Mouse (Mus musculus): ENCODE measurements around the gene Pycr1.

Gene Pycr1

DNA sequence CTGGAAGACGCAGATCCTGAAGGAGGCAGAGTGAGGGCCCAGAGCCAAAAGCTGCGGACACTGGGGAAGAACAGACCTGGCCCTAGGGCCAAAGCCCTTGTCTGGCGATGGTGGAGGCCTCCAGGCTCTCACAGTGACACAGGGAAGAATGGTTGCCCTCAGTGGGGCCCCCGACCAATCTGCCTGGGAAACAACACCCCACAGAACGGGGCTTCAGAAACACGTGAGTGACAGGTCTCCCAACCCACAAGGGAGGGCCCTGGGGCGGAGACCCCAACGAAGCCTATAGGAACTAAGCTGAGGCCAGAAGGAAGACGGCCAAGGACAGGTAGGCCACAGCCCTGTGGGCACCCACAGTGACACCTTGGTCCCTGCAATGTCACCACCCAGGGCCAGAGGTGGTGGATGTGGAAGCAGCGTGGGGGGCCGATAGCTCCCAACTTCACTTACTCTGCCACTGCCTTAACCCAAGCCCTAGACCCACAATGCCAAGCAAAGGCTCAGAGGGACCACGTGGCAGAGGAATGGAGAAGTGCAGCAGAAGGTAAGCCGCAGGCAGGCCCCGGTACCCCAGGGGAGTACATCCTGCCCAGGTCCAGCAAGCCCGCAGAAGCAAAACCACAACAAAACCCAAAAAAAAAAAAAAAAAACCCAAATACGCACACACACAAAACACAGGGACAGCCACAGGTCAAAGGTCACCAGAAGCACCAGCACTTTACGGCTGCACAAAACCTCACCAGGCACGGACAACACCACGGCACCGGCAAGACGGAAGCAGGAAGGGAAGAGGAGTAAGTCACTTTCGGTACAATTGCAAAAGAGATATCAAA, 15.9 kb downstream of the Pycr1 start:
- DNase-seq (ENCODE audit: low spot score) = peak; percentile 38

DNA sequence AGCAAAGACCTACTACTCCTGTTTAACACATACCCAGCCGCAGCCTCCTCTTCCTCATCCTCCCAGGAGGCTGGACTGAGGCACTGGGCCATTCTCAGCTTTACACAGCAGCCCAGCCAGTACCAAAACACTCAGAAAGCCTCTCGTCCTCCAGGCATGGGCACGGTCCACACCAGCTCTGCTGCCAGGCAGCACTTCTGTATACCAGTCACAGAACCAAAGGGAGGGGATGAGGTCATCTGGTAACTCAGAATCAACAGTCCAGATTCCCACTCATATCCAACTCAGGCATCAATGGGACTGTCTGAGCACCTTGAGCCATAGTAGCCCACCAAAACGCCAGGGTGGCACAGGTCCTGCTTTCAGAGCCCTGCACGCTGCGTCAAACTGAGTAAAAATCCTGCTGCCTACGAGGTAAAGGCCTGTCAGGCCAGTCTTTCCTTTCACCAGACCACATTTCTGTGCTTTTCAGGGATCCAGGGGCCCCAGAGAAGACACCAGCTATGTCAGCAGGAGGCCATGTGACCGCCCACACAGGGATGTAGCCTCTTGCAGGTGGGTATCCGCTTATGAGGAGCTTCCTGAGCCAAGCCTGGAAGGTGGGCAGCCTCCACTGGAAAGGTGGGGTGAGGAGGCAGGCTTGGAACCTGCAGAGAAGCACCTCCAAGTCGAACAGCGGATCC, 16.6 kb downstream of the Pycr1 start:
- peak; percentile 39 for DNase-seq (ENCODE audit: low spot score)

DNA sequence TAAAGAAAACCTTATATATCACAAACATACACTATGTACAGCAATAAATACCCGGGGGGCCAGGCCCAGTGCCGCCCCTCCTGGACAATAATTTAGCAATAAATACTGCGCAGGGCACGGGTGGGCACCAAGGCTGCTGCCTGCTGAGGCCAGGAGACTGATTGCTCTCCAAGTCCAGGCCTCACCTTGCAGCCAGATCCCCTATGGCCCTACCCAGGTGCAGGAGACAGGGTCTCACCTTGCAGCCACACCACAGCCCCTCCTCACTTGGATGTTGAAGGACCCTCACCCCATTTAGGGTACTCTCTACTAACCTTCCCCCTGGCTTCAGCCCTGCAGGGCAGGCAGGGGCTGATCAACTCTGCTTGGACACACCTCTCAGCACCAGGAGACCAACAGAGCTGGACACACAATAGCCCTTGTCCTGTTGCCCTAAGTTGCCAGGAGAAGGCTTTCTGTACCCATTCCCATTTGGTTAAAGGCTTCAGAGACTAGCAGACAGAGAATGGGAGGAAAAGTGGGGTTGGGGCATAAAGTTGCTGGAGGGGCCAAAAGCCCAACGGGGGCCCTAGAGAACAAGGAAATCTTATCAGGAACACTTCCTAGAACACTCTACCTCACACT, 18.3 kb downstream of the Pycr1 start, which contains the start of gene Sirt7:
Gene Sirt7 (minus strand): TSS at position 89 of the 624 bp plus-strand sequence.
- no peak for DNase-seq (ENCODE audit: low spot score)

DNA sequence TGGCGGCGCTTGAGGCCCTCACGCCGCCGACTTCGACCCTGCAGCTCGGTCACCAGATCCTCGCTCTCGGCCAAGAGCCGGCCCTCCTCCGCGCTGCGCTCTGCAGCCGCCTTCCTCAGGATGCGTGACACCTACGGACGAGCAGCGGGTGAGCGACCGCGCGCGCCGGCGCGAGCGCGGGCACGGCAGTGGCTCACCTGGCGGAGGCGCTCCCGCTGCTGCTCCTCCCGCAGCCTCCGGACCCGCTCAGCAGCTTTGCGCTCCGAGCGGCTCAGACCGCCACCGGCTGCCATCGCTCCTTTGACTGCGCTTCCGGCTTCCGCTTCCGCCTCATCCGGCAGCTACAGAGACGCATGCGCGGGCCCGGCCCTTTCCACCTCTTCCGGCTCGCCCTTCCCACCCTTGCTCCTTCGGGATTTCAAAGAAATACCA, 18.9 kb downstream of the Pycr1 start:
- peak; percentile 90 for DNase-seq (ENCODE audit: low spot score)

DNA sequence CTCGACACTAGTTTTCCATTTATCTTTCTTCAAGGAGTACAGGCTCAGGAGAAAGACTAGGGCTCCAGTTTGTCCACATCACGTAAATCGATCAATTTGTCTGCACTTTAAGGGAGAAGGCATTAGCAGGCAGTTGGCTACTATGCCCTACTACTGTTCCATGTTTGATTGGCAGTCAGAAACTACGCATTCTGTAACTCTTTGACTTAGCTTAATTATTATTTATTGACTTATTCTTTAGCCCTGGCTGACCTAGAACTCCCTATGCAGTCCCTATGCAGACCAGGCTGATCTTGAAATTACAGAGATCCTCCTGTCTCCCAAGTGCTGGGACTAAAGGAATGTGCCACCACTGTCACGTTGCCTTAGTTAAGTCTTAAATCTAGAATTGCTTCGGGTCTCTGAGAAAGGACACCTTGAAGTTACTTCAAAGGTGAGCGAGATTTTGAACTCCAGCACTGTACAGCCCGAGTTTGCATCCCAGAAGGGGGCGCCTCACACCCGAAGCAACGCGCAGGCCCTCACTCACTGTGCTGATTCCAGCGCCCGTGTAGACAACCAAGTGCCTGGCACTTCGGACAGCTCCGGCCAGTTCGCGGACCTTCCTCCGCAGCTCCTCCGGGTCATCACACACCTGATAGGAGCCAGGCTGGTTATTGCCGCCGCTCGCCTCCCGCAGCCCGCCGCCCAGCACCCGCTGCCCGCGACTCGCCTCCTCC, 19.4 kb downstream of the Pycr1 start:
- peak; percentile 84 for DNase-seq (ENCODE audit: low spot score)

DNA sequence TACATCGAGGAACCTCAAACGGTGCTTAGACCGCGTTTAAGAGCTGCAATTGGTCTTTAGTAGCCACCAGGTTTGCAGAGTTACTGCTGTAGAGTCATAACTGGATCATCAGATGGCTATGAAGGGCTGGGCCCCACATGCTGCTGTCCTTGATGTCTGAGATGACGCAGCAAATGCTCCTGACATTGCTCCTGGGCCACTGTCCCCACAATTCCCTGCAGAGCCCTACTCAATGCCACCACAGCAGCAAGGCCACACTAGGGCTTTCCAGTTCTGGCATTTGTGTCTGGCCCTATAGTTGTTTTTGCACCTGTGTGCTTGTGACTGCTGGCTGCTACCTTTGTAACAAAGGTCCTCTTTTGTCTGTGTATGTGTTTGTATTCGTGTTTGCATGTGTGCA, 20.8 kb downstream of the Pycr1 start:
- no peak for DNase-seq (ENCODE audit: low spot score)

DNA sequence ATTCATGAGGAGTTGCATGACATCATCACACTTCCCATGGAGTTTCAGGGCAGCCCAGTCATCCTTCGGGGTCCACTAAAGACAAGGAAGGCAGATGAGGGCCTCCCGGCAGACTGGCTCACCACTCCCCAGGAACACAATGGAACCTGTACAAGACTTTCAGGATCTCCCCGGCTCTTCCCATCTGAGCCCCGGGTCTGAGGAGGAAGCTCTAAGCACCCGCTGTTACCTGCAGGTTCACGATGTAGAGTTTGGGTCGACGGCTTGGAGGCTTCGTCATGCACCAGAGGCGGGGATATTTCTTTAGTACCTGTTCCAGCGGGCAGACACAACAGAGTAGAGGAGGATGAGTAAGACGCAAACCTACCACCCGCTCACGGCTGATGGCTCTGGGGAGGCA, 23.4 kb downstream of the Pycr1 start:
- DNase-seq (ENCODE audit: low spot score) = no peak

DNA sequence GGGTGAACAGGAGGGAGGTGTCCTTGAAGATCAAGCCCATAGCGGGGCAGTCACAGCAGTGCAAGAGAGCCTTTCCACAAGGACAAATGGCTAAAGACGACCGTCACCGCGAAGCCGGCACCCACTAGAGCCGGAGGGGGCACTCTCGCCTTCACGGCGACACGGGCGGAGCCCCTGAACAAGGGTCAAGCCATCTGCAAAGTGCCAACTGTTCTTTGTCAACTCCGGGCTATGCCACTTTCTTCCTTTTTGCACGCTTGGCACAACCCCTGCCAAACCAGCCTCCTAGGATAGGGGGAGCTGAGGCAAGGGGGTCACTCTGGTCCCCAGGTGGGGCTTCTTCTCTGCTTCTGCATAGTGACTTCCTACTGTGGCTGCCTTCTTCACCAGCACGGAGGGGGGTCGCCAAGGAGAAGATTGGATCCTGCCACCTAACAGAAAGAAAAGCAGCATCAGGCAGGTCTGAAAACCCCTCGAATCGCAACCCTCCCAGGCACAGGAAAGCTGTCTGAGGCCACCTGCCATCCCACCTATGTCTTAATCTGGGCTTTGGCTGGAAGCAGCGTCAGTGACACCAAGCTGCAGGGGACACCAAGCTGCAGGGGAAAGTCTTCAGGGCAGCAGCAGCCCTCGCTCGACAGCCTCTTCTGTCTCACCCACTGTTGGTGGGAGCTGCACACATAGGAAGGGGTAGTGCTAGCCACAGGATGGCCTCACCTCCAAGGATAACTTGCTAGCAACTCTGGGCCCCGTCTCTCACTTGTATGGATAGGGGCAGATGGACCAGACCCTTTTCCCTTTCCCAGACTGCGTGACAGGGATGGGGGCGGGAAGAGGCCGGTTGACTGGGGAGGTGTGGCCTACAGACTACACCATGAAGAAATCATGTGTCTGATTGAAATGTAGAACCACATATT, 24.7 kb downstream of the Pycr1 start:
- no peak for DNase-seq (ENCODE audit: low spot score)

DNA sequence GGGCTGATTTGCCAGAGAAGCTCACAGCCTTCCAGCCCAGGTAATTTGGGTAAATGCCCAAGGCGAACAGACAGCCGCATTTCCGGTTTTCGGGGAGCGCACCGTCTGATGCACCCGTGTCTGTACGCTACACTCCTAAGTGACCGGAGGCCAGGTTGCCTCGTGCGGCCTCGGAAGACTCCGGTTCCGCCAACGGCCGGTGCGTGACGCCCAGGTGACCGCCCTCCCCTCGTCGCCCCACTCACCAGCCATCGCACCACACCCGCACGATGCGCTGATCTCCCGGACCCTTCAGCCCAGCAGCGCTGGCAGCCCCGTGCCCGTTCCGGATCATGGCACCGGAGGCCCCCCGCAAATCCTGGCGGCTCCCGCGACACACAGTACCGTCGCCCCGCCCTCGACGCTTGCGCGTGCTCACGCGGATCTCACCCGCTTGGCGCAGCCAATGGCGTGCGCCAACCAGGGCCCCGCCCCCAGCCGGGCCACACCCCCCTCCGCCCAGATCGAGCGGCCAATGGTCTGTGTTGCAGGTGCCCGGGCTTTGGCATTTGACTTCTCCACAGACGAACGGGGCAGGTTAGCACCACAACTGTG, 26.0 kb downstream of the Pycr1 start, which contains the start of gene Pcyt2:
Gene Pcyt2 (minus strand): TSS at position 418 of the 594 bp plus-strand sequence.
- peak; percentile 96 for DNase-seq (ENCODE audit: low spot score)

DNA sequence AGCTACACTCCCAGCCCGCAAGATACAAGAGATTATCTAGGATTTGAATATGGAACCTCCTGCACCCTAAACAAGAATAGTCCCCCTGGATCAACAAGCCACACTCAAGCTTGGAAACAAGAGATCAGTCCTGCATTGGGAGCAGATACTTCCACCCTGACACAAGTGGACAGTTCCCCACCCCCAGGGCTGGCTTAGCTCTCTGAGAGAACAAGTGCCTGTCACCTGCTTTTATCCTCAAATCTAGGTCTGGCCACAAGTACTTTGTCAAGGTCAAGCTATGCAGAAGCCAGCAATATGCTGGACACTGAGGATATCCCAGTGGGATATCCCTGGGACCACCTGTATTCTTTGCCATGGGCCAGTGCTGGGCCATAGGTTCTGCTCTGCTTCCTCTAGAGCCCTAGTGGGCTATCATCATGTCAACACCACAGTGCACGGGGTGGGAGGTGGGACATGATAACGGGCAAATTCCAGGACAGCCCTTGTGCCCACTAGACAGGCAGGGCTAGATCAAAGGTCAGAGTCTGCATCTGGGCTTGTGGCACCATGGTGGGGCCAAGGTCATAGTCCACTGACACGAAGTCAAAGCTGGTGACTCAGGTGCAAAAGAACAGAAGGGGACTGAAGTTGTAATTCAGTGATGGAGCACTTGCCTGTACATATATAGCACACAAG, 26.8 kb downstream of the Pycr1 start:
- no peak for DNase-seq (ENCODE audit: low spot score)

DNA sequence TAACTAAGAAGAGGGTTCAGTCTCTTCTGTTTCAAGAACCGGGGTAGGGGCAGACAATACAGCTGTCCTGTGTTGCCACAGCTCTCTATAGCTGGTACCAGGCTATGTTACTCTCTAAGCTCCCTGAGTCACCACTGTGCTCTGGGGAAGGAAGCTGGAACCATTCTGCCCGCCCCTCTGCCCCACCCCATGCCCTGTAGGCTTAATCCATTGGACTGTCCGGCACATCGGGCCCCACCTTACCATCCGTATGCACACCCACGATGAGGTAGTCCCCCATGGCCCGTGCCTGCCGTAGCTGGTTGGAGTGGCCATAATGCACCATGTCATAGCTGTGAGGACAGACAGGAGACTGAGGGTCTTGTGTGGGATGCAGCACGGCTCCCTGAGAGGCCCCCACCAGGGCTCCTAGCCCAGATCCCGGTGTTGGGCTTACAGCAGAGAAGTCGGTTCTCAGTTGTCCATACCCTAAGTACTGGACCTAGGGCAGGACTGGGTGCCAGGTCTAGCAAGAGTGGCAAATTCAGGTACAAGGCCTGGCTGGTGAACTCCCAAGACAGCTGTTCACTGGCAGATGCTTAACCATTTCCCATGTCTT, 27.9 kb downstream of the Pycr1 start:
- peak; percentile 40 for DNase-seq (ENCODE audit: low spot score)

DNA sequence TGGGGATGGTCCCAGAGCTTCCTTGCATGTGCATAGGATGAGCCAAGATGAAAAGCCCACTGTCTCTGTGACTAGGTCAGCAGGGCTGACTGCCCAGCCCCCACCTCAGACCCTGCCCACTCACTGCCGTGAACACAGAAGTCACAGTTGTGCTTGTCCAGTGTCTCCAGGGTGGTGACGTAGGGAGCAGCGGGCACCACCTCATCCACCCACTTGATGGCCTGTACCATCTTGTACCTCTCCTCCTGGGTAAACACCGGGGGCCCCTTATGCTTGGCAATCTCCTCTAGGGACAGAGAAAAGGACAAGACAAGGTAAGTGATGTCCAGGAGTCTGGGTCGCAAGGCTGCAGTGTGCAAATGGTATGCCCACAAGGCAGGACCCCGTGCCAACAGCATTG, 28.4 kb downstream of the Pycr1 start:
- DNase-seq (ENCODE audit: low spot score) = peak; percentile 40

DNA sequence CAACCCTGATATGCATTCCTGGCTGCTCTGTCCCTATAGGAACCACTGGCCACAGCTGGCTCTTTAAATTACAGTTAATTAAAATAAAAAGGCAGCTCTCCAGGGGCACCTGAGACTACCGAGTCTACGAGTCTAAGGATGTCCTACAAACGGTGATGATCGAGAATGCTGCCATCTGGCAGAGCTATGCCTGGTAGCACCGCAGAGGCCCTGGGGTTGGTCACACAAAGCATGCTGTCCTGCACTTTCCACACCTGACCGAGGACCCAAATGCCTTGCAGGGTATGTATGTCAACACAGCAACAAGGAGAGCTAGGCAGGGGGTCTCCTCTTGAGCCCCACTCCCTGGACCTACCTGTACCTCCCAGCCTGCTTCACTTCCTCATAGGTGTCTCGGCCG, 29.6 kb downstream of the Pycr1 start:
- peak; percentile 39 for DNase-seq (ENCODE audit: low spot score)

DNA sequence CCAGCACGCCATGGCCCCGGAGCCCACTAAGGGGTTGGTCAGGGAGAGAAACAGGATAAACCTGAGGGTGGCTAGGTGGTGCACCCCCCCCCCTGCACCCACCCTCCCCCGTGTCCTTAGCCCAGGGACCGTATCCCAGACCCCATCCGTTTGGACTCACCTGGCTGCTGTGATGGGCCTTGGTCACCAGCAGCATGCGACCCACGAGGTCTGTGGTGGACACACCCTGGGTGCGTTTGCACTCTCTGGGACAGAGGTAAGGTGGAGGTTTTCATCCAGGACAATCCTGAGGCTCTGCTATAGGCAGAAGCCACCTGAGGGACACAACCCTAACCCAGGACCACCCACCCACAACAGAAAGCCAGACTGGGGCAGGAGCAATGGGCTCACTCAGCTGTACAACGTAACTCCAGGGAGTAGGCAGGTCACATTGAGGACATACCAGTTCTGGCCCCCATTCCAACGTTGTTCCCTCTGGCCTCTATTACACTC, 30.0 kb downstream of the Pycr1 start:
- peak; percentile 40 for DNase-seq (ENCODE audit: low spot score)

DNA sequence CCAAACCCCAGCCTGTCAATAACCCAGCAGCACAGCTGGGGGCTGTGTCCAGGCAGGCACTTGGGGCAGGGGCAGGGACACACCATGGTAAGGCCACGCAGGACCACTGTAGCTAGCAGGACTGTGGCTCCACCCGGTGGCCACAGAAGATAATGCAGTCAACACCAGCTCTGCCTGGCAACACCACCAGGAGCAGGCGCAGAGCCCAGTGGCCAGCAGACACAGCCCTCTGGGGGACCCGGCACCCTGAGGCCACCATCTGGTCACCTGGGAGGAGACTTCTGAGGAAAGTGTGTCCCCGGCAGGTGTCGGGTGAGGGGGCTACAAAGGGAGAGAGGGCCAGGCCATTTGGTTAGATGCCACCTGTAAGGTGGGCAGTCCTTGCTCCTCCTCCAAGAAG, 30.8 kb downstream of the Pycr1 start:
- peak; percentile 86 for DNase-seq (ENCODE audit: low spot score)

DNA sequence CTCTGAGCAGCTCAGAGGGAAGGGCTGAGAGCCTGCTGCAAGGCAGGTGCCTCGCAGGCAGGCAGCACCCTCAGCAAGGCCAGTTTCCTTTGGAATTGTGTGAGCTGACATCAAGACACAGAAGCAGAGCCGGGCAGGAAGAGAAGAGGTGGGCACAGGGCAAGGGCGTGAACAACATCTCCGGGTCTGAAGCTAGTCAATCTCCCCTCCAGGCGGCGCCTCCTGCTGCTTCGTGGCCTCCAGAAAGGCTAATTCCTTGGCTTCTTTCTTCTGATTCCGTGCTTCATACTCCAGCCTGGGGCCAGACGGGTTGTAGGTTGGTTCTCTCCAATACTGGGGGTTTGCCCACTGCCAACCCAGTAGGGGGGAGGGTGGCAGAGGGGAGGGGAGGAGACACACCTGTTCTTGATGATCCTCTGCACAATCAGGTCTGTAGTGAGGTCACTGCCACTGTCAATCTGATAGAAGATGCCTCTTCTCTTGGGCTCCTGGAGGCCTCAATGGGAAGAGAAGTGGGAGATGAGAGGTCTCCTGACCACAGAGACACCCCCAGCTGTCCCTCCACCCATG, 33.0 kb downstream of the Pycr1 start:
- no peak for DNase-seq (ENCODE audit: low spot score)

DNA sequence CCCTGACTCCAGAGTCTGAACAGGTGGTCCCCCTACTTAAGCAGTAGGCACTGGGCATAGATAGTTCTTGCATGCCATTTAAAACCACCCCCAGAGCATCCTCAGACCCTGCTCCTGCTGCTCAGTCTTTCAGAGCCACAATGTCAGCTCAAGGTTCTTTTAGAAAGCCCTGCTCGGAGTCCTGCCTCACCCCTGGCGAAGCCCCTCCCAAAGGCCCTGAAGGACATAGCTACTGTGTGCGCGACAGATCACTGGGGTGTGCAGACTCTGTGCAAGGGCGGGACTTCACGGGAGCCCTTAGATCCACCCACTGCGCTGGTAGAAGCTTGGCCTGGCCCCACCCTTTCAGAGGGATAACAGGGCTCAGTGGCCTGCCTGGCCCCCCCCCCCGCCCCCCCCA, 34.3 kb downstream of the Pycr1 start:
- DNase-seq (ENCODE audit: low spot score) = peak; percentile 45

DNA sequence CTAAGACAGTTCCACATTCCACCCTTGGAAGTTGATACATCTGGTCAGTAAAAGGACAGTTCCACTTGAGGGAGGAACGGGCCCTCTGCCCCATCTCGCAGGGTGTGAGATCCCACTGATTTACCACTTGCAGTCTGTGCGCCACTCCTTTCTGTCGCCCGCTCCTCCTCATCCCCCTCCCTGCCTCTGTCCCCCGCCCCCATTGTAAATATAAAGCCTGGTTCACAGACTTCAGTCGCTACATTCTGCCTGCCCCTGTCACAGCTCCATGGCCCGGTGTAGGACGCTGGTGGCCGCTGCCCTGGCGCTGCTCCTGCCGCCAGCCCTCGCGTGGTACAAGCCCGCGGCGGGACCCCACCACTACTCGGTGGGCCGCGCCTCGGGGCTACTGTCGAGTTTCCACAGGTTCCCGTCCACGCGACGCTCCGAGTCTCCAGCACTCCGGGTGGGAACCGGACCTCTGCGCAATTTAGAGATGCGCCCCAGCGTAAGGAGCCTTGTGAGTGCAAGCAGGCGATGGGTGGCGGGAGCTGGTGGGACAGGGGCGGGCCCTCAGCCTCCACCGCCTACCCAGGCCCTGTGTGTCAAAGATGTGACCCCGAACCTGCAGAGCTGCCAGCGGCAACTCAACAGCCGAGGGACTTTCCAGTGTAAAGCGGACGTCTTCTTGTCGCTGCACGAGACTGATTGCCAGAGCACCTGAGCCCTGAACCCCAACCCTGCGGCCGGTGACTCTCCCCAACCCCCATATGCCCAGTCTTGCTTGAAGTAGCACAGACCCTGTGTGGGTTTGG, 35.1 kb downstream of the Pycr1 start, which contains the start of gene Npb:
Gene Npb (plus strand): TSS at position 237 of the 794 bp plus-strand sequence.
- DNase-seq (ENCODE audit: low spot score) = peak; percentile 51

All from testis, postnatal 10 days (tissue).